Mouse (Mus musculus): ENCODE results near the gene Cfap61. TPM values are rescaled to one million over a fixed set of nuclear protein-coding genes. Genes with fewer than 3 reads are reported as not detected.
A peak's percentile ranks its signal among the peaks of the same experiment; 100 is the strongest.

Gene Cfap61
- total and polyA plus RNA-seq, 3 experiments = 0.13 TPM; not detected in 2

DNA sequence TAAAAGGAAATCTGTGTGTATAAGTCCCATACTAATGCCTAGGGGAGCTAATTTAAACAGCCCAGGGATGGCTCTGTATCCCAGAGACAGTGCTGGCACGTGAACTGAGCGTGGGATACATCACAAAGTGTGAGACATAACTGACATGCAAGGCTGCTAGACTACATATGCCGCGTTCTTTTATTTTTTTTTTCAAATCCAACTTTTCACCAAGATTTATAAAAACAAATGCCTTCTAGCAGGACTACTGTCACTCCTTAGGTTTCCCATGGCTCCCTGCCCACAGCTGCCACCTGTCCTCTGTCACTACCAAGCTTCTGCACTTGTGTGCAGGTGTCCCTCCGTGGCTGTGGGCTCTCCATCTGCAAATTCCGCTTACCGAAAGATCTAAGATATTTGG, 239.6 kb downstream of the Cfap61 start:
- no peaks in the 10 kb centered on the region for H3K27me3 ChIP-seq (ENCODE audit: control insufficient read depth in 1 of 2, insufficient read depth in 2 of 2, low read length in 2 of 2)
- no peak overlapping the region for H3K27ac ChIP-seq (ENCODE audit: control insufficient read depth, low read depth, low read length)
- no peak overlapping the region for H3K9ac ChIP-seq (ENCODE audit: control insufficient read depth, low read depth, low read length, poor library complexity, severe bottlenecking)
- TF ChIP-seq KAT2A (conservative IDR thresholded peaks at IDR 0.05; ENCODE audit: low read depth, low read length) = no peak
- no peak for TF ChIP-seq USF1 (IDR thresholded peaks at IDR 0.05; ENCODE audit: low read depth, low read length)
- TF ChIP-seq CTCF (IDR thresholded peaks at IDR 0.05 in 2 of 3, conservative IDR thresholded peaks at IDR 0.05 in 1 of 3; ENCODE audit: control insufficient read depth in 1 of 3, insufficient read depth in 1 of 3, low read depth in 2 of 3, low read length in 3 of 3, poor library complexity in 1 of 3, severe bottlenecking in 1 of 3) = no peak
- no peak for TF ChIP-seq TBP (IDR thresholded peaks at IDR 0.05; ENCODE audit: low read depth, low read length)
- TF ChIP-seq JUND (IDR thresholded peaks at IDR 0.05; ENCODE audit: low read depth, low read length) = no peak
- no peak for TF ChIP-seq ZC3H11A (IDR thresholded peaks at IDR 0.05; ENCODE audit: low read depth, low read length)
- no peak for TF ChIP-seq NRF1 (IDR thresholded peaks at IDR 0.05; ENCODE audit: insufficient read depth, low read depth, low read length, poor library complexity, severe bottlenecking)
- no peak for TF ChIP-seq TAL1 (IDR thresholded peaks at IDR 0.05; ENCODE audit: low read length)
- no peak for TF ChIP-seq POLR2A (IDR thresholded peaks at IDR 0.05; ENCODE audit: control insufficient read depth in 1 of 2, insufficient read depth in 1 of 2, low read depth in 1 of 2, low read length in 2 of 2, poor library complexity in 1 of 2)
- no peak for TF ChIP-seq USF2 (IDR thresholded peaks at IDR 0.05; ENCODE audit: borderline replicate concordance in 1 of 2, insufficient read depth in 1 of 2, low read depth in 1 of 2, low read length in 2 of 2)
- TF ChIP-seq SIN3A (IDR thresholded peaks at IDR 0.05; ENCODE audit: low read length) = no peak
- no peak for TF ChIP-seq GATA1 (IDR thresholded peaks at IDR 0.05; ENCODE audit: low read depth, low read length)
- no peak for TF ChIP-seq MAX (IDR thresholded peaks at IDR 0.05; ENCODE audit: low read length)
- TF ChIP-seq GABPA (IDR thresholded peaks at IDR 0.05; ENCODE audit: low read depth, low read length) = no peak
- TF ChIP-seq SMC3 (IDR thresholded peaks at IDR 0.05; ENCODE audit: low read depth, low read length) = no peak
- TF ChIP-seq MYB (IDR thresholded peaks at IDR 0.05; ENCODE audit: low read depth, low read length) = no peak
- TF ChIP-seq TCF12 (IDR thresholded peaks at IDR 0.05; ENCODE audit: low read depth, low read length) = no peak
- TF ChIP-seq MEF2A (IDR thresholded peaks at IDR 0.05; ENCODE audit: extremely low read depth, insufficient replicate concordance, low read depth, low read length, poor library complexity, severe bottlenecking) = no peak
- H3K9me3 ChIP-seq (replicated peaks; ENCODE audit: insufficient read depth, low read length) = no peaks in the 10 kb centered on the region
- H3K79me2 ChIP-seq (ENCODE audit: control insufficient read depth, insufficient read depth, low read length, poor library complexity) = no peaks in the 10 kb centered on the region
- no peaks in the 10 kb centered on the region for H3K36me3 ChIP-seq (ENCODE audit: control insufficient read depth in 1 of 2, insufficient read depth in 2 of 2, low read length in 2 of 2)
- DNase-seq (ENCODE audit: low read depth, low spot score) = no peak
- no peaks in the 10 kb centered on the region for H3K4me1 ChIP-seq (ENCODE audit: control insufficient read depth in 1 of 2, insufficient read depth in 2 of 2, low read length in 2 of 2)
- H3K4me3 ChIP-seq (ENCODE audit: control insufficient read depth in 1 of 2, insufficient read depth in 1 of 2, low read depth in 2 of 2, low read length in 2 of 2) = no peak overlapping the region

DNA sequence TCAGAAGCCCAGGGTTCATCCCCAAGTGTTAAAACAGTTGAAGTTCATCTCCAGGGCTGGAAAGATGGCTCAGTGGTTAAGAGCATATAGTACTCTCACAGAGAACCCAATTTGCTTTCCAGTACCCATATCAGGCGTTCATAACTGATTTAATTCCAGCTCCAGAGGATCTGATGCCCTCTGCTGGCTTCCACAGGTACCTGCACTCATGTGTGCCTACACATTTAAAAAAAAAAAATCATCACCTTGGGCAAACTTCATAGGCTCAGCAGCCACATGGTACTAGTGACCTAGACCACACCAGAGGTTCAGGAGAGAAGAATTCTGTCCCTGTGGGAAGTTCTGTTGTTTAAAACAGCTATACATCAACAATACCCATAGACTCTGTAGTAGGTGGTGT, 244.1 kb downstream of the Cfap61 start:
- no peak overlapping the region for H3K9ac ChIP-seq (ENCODE audit: control insufficient read depth, low read depth, low read length, poor library complexity, severe bottlenecking)
- peak; percentile 5 for DNase-seq (ENCODE audit: low read depth, low spot score)
- no peaks in the 10 kb centered on the region for H3K36me3 ChIP-seq (ENCODE audit: control insufficient read depth in 1 of 2, insufficient read depth in 2 of 2, low read length in 2 of 2)
- H3K79me2 ChIP-seq (ENCODE audit: control insufficient read depth, insufficient read depth, low read length, poor library complexity) = no peaks in the 10 kb centered on the region
- H3K9me3 ChIP-seq (replicated peaks; ENCODE audit: insufficient read depth, low read length) = no peaks in the 10 kb centered on the region
- H3K4me3 ChIP-seq (ENCODE audit: control insufficient read depth in 1 of 2, insufficient read depth in 1 of 2, low read depth in 2 of 2, low read length in 2 of 2) = no peak overlapping the region
- H3K27me3 ChIP-seq (ENCODE audit: control insufficient read depth in 1 of 2, insufficient read depth in 2 of 2, low read length in 2 of 2) = no peaks in the 10 kb centered on the region
- TF ChIP-seq RAD21 (IDR thresholded peaks at IDR 0.05; ENCODE audit: low read depth, low read length) (peak; percentile 8), ELF1 (IDR thresholded peaks at IDR 0.05; ENCODE audit: low read depth, low read length) (no peak), CTCF (IDR thresholded peaks at IDR 0.05 in 2 of 3, conservative IDR thresholded peaks at IDR 0.05 in 1 of 3; ENCODE audit: control insufficient read depth in 1 of 3, insufficient read depth in 1 of 3, low read depth in 2 of 3, low read length in 3 of 3, poor library complexity in 1 of 3, severe bottlenecking in 1 of 3) (peak in 1 of 3 experiments; percentile 27; a peak in 2 of 6 replicates), ZNF384 (IDR thresholded peaks at IDR 0.05; ENCODE audit: low read depth, low read length) (peak; percentile 63), ZC3H11A (IDR thresholded peaks at IDR 0.05; ENCODE audit: low read depth, low read length) (no peak), MYB (IDR thresholded peaks at IDR 0.05; ENCODE audit: low read depth, low read length) (no peak), HCFC1 (IDR thresholded peaks at IDR 0.05; ENCODE audit: low read depth, low read length) (no peak), SMC3 (IDR thresholded peaks at IDR 0.05; ENCODE audit: low read depth, low read length) (peak; percentile 25)
- H3K27ac ChIP-seq (ENCODE audit: control insufficient read depth, low read depth, low read length) = no peak overlapping the region
- no peaks in the 10 kb centered on the region for H3K4me1 ChIP-seq (ENCODE audit: control insufficient read depth in 1 of 2, insufficient read depth in 2 of 2, low read length in 2 of 2)

Measured in MEL (cell line).